Mouse (Mus musculus) heart, postnatal 0 days (tissue): ENCODE data around the gene Msh5.

Source experiments
- CTCF ChIP-seq: IDR thresholded peaks from 2 replicates; pipeline ENCODE4 v1.5.1; 2016; ENCODE audit warnings: antibody characterized with exemption, control low read depth, low read depth
- EP300 ChIP-seq: IDR thresholded peaks from 2 replicates; pipeline ENCODE4 v1.6.1; 2016; ENCODE audit warnings: antibody characterized with exemption, low read depth

DNA sequence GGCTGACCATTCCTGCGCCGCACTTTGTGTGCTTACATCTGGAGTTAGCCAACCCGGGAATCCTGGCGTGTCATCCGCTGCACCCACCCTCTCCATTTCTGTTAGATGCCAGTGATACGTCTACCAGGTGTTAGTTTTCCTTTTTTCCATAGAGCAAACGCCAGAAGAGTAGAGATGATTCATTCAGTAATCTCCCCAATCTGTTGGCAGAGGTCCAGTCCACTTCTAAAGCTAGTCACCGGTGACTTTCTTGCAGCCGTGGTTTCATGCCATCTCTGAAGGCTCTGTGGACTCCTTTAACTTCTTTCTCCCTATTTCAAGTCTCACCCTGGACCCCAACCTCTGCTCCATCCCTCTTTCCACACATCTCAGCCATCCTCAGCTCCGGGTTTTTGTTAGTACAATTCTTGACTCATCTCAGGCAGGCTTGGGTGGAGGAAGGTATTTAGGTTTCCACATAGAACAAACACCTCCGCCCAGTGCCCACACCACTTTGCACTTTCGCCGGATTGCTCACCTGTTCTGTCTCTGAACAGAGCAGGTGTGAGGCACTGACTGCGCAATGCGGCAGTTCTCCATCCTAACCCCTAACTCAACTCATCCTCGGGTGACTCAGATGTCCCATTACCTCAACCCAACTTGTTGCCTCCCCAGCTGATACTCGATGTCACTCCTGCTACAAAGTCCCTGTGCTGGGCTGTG lies 21.8 kb upstream of the Msh5 start:
- TF ChIP-seq EP300 (no peak), CTCF (no peak)
